Mouse (Mus musculus): ENCODE results near the gene Cfap52. TPM values are rescaled to one million over a fixed set of nuclear protein-coding genes. Genes with fewer than 3 reads are reported as not detected.

Gene Cfap52
- polyA plus RNA-seq, 1 experiment = 0.72 TPM

- Histone ChIP-seq H3K4me1 (ENCODE audit: control insufficient read depth, insufficient read depth, low read length) (peaks cover 3% of the 10 kb centered on the region; the same call in 1 of the 2 replicates), H3K27me3 (ENCODE audit: control insufficient read depth, insufficient read depth, low read length) (no peaks in the 10 kb centered on the region), H3K27ac (ENCODE audit: insufficient read depth, low read length) (no peak overlapping the region), H3K4me3 (replicated peaks; ENCODE audit: insufficient read depth, low read depth, low read length) (no peak overlapping the region)
- 81% methylated on average over 5 of the region's 5 CpGs for WGBS
- no peak for DNase-seq
- TF ChIP-seq POLR2A (IDR thresholded peaks at IDR 0.05; ENCODE audit: borderline replicate concordance, insufficient read depth, low read length) = no peak
Measured at GRCm38 (mm10) chr11:67911074-67911473, 54.4 kb downstream of the Cfap52 start.

DNA sequence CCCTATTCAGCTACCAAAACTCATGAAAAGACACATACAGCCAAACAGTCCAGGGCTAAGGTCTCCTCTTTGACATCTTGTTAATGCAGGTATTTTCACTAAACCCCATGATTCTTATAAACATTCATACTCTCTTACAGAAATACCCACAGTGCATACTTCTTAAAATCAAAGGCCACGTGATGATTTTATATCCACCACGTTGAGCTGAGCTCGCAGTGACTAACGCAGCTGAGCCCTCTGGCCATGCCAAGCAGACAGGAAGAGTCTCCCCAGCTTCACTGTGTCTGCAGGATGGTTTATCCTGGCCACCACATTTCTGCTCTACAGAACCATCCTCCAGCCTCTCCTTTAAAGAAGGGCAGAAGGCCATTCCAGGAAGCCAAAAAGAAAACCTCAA is 61.7 kb downstream of the Cfap52 start:
- Histone ChIP-seq H3K27me3 (ENCODE audit: control insufficient read depth, insufficient read depth, low read length) (no peaks in the 10 kb centered on the region), H3K4me3 (replicated peaks; ENCODE audit: insufficient read depth, low read depth, low read length) (no peak overlapping the region), H3K4me1 (ENCODE audit: control insufficient read depth, insufficient read depth, low read length) (no peaks in the 10 kb centered on the region), H3K27ac (ENCODE audit: insufficient read depth, low read length) (no peak overlapping the region)
- no peak for TF ChIP-seq CTCF (IDR thresholded peaks at IDR 0.05; ENCODE audit: borderline replicate concordance, insufficient read depth, low read depth, low read length)
- TF ChIP-seq POLR2A (IDR thresholded peaks at IDR 0.05; ENCODE audit: borderline replicate concordance, insufficient read depth, low read length) = no peak
- DNase-seq = no peak
- 91% methylated on average over 4 of the region's 4 CpGs for WGBS

DNA sequence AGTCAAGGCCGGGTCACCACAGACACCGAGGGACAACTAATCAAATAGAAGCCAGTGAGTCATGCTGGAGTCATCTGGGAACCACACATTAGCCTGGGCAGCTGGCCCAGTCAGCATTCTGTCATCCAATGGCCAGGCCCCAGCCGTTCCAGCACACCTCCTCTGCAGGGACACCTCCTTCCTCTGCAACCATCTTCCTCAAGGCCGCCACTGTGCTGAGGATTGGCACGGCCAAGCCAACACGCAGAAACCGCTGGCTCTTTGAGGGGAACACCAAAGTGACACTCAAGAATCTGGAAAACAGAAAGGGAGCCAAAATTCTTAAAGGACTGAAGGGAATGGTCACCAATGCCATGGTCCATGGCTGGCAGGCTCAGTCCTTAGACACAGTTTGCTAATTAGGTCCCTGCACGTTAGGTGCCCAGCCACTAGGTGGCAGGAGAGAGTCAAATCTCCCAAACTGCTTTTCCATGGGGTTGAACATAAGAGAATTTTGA is 68.3 kb downstream of the Cfap52 start:
- Histone ChIP-seq H3K27ac (ENCODE audit: insufficient read depth, low read length) (no peak overlapping the region), H3K4me3 (replicated peaks; ENCODE audit: insufficient read depth, low read depth, low read length) (no peak overlapping the region), H3K27me3 (ENCODE audit: control insufficient read depth, insufficient read depth, low read length) (no peaks in the 10 kb centered on the region), H3K4me1 (ENCODE audit: control insufficient read depth, insufficient read depth, low read length) (no peaks in the 10 kb centered on the region)
- 25% methylated on average over 8 of the region's 8 CpGs for WGBS
- no peak for TF ChIP-seq POLR2A (IDR thresholded peaks at IDR 0.05; ENCODE audit: borderline replicate concordance, insufficient read depth, low read length)
- TF ChIP-seq CTCF (IDR thresholded peaks at IDR 0.05; ENCODE audit: borderline replicate concordance, insufficient read depth, low read depth, low read length) = peak; percentile 79
- DNase-seq = peak; percentile 25 to 48

DNA sequence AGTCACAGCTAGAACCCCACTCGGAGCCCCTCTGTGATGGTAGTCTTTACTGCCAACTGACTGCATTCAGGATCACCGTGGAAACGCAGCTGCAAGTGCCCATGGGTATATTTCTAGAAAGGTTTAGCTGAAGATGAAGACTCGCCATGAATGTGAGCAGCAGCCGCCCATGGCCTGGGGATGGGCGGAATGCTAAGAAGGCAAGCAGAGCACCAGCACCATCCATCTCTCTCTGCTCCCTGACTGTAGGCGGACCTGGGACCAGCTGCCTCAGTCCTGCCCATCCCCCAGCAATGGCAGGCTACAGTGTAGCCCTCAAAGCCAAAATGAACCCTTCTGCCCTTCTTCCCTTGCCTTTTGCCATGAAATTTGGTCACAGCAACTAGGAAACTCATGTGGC is 69.8 kb downstream of the Cfap52 start:
- Histone ChIP-seq H3K4me3 (replicated peaks; ENCODE audit: insufficient read depth, low read depth, low read length) (no peak overlapping the region), H3K27me3 (ENCODE audit: control insufficient read depth, insufficient read depth, low read length) (no peaks in the 10 kb centered on the region), H3K4me1 (ENCODE audit: control insufficient read depth, insufficient read depth, low read length) (no peaks in the 10 kb centered on the region), H3K27ac (ENCODE audit: insufficient read depth, low read length) (no peak overlapping the region)
- DNase-seq = no peak
- TF ChIP-seq CTCF (IDR thresholded peaks at IDR 0.05; ENCODE audit: borderline replicate concordance, insufficient read depth, low read depth, low read length) (no peak), POLR2A (IDR thresholded peaks at IDR 0.05; ENCODE audit: borderline replicate concordance, insufficient read depth, low read length) (no peak)
- 32% methylated on average over 7 of the region's 7 CpGs for WGBS

DNA sequence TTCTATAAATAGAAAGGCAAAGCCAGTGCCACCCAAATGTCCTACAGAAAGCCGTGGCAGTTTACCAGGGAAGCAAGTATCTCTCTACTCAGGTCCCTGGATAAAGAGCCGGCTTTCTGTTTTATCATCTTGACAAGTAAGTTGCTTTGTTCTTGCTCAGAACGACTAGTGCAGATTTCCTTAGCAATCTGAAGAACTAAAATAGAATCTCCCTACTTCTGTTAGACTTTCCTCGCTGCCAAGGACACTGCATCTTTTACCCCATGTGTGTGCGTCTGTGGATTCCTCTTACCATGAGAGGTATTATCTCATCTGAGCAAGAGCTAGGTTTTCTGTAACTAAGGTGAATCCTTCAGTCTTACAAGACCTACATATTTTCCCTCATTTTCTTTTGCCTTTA is 76.9 kb downstream of the Cfap52 start:
- DNase-seq = no peak
- whole genome bisulfite sequencing = 74% methylated on average over 5 of the region's 5 CpGs
- Histone ChIP-seq H3K27ac (ENCODE audit: insufficient read depth, low read length) (no peak overlapping the region), H3K4me1 (ENCODE audit: control insufficient read depth, insufficient read depth, low read length) (no peaks in the 10 kb centered on the region), H3K4me3 (replicated peaks; ENCODE audit: insufficient read depth, low read depth, low read length) (no peak overlapping the region), H3K27me3 (ENCODE audit: control insufficient read depth, insufficient read depth, low read length) (no peaks in the 10 kb centered on the region)
- TF ChIP-seq POLR2A (IDR thresholded peaks at IDR 0.05; ENCODE audit: borderline replicate concordance, insufficient read depth, low read length) (no peak), CTCF (IDR thresholded peaks at IDR 0.05; ENCODE audit: borderline replicate concordance, insufficient read depth, low read depth, low read length) (no peak)

DNA sequence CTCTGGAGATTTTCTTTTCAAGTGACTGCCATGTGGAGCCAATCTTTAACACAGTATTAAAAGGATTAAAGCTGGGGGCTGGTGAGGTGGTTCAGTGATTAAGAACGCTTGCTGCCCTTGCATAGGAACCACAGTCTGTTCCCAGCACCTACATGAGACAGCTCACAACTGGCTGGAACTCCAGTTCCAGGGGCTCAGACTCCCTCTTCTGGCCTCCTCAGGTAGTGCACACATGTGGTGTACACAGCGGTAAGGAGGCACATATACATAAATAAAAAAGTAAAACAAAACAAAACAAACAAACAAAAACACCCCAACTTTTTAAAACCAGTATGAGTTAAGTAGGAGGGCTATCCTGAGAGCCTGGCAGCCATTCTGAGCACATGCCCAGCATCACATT is 79.5 kb downstream of the Cfap52 start:
- TF ChIP-seq POLR2A (IDR thresholded peaks at IDR 0.05; ENCODE audit: borderline replicate concordance, insufficient read depth, low read length) = no peak
- no peak for TF ChIP-seq CTCF (IDR thresholded peaks at IDR 0.05; ENCODE audit: borderline replicate concordance, insufficient read depth, low read depth, low read length)
- no peak for DNase-seq
- H3K27ac ChIP-seq (ENCODE audit: insufficient read depth, low read length) = no peak overlapping the region
- WGBS = 92% methylated on average over 2 of the region's 2 CpGs
- H3K4me3 ChIP-seq (replicated peaks; ENCODE audit: insufficient read depth, low read depth, low read length) = no peak overlapping the region
- no peaks in the 10 kb centered on the region for H3K27me3 ChIP-seq (ENCODE audit: control insufficient read depth, insufficient read depth, low read length)
- no peaks in the 10 kb centered on the region for H3K4me1 ChIP-seq (ENCODE audit: control insufficient read depth, insufficient read depth, low read length)

Other genes with a start within 250 kb of the Cfap52 start
- gene Glp2r, start 194.5 kb downstream of the Cfap52 start, polyA plus RNA-seq (2012; rRNA removed) = 0.03 TPM in 2 replicates
- not detected in 2 replicates for gene Gsg1l2, start 191.0 kb downstream of the Cfap52 start, polyA plus RNA-seq (2012; rRNA removed)
- gene Dhrs7c, start 167.5 kb downstream of the Cfap52 start, polyA plus RNA-seq (2012; rRNA removed) = 0.10 TPM in 1 of 2 replicates, not detected in the other
- gene Usp43, start 43.5 kb downstream of the Cfap52 start, polyA plus RNA-seq (2012; rRNA removed) = 0.44 and 0.70 TPM in 2 replicates
- 37.3 and 39.6 TPM in 2 replicates for gene Stx8, start 542 bp upstream of the Cfap52 start, polyA plus RNA-seq (2012; rRNA removed)

All from cerebellum, adult 2 months (tissue).